Mouse (Mus musculus): ENCODE measurements around the gene Olfr1339. TPM values are rescaled to one million over a fixed set of nuclear protein-coding genes. Genes with fewer than 3 reads are reported as not detected.

Olfr1339 gene
- polyA plus RNA-seq, 1 experiment: not detected

GRCm38 (mm10) chr4:118740988-118741698, 9.2 kb downstream of the Olfr1339 start:
- TF ChIP-seq CTCF (IDR thresholded peaks at IDR 0.05; ENCODE audit: borderline replicate concordance, insufficient read depth, low read length) (no peak), POLR2A (IDR thresholded peaks at IDR 0.05; ENCODE audit: low read depth, low read length) (no peak)
- Histone ChIP-seq H3K4me3 (ENCODE audit: insufficient read depth, low read length) (no peak overlapping the region), H3K4me1 (ENCODE audit: control insufficient read depth, insufficient read depth, low read length) (no peaks in the 10 kb centered on the region), H3K27ac (ENCODE audit: insufficient read depth, low read length) (no peak overlapping the region)

DNA sequence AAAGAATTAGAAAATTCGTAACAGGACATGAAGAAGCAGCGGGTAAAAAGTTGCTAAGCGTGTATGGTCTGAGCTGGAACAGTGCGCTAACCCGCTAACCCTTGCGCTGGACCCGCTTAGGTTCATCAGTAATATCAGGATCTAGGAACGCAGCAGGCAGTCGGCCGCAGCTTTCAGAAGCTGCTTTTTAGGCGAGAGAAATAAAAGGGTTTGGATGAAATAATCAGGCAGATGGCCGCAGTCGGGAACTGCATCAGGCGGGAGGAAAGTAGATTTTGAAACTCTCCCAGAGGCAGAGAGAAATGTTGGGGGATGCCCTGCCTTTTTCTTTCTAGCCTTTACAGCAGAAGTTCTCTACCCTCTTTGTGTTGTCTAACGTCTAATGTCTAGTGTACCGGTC, 9.9 kb downstream of the Olfr1339 start:
- Histone ChIP-seq H3K27ac (ENCODE audit: insufficient read depth, low read length) (no peak overlapping the region), H3K4me3 (ENCODE audit: insufficient read depth, low read length) (no peak overlapping the region), H3K4me1 (ENCODE audit: control insufficient read depth, insufficient read depth, low read length) (no peaks in the 10 kb centered on the region)
- TF ChIP-seq POLR2A (IDR thresholded peaks at IDR 0.05; ENCODE audit: low read depth, low read length): no peak
- no peak for TF ChIP-seq CTCF (IDR thresholded peaks at IDR 0.05; ENCODE audit: borderline replicate concordance, insufficient read depth, low read length)

DNA sequence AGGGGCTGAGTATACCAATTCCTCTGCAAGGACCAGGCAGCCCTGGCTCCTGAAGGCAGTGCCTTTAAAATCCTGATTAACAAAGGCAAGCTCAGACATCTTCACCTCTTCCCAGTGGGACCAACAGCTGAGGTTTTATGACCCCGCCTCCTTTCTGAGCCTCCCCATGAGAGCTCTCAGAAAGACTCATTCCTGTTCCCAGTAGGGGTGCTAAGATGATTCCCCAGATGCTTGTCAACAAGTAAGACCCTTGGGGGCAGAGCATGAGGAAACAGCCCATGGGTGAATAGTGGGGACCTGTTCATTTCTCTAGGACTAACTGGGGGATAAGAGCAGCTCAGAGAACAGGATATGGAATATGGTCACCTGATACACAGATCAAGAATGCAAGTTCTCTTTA, 26.7 kb downstream of the Olfr1339 start, which contains the start of gene Olfr1338:
Olfr1338 (minus strand) TSS at position 101 of the 400 bp plus-strand sequence.
- Histone ChIP-seq H3K4me3 (ENCODE audit: insufficient read depth, low read length) (no peak within 1 kb of the TSS), H3K4me1 (ENCODE audit: control insufficient read depth, insufficient read depth, low read length) (no peaks in the 10 kb centered on the region), H3K27ac (ENCODE audit: insufficient read depth, low read length) (no peak within 1 kb of the TSS)
- TF ChIP-seq POLR2A (IDR thresholded peaks at IDR 0.05; ENCODE audit: low read depth, low read length) (no peak), CTCF (IDR thresholded peaks at IDR 0.05; ENCODE audit: borderline replicate concordance, insufficient read depth, low read length) (no peak)

- no peak within 1 kb of the TSS for H3K4me3 ChIP-seq (ENCODE audit: insufficient read depth, low read length)
- H3K27ac ChIP-seq (ENCODE audit: insufficient read depth, low read length): no peak within 1 kb of the TSS
Observed at GRCm38 (mm10) chr4:118782486-118782885, 50.5 kb downstream of the Olfr1339 start, which contains the start of gene Olfr1337. Gene Olfr1337 (minus strand): TSS chr4:118782586.

More at GRCm38 (mm10) chr4:118782486-118782885, 50.5 kb downstream of the Olfr1339 start, which contains the start of gene Olfr1337:
- TF ChIP-seq CTCF (IDR thresholded peaks at IDR 0.05; ENCODE audit: borderline replicate concordance, insufficient read depth, low read length) (no peak), POLR2A (IDR thresholded peaks at IDR 0.05; ENCODE audit: low read depth, low read length) (no peak)
- H3K4me1 ChIP-seq (ENCODE audit: control insufficient read depth, insufficient read depth, low read length): no peaks in the 10 kb centered on the region

Other genes starting within 250 kb of the Olfr1339 start
- not detected in 2 replicates for gene Tie1, start 242.1 kb upstream of the Olfr1339 start, polyA plus RNA-seq (2011; ENCODE audit: insufficient read length, low read depth, missing spikeins)
- not detected in 2 replicates for gene 2610528J11Rik, start 205.2 kb upstream of the Olfr1339 start, polyA plus RNA-seq (2011; ENCODE audit: insufficient read length, low read depth, missing spikeins)
- gene Tmem125, start 188.1 kb upstream of the Olfr1339 start, polyA plus RNA-seq (2011; ENCODE audit: insufficient read length, low read depth, missing spikeins): 0.95 TPM in 1 of 2 replicates, not detected in the other
- gene Cfap57, start 111.4 kb upstream of the Olfr1339 start, polyA plus RNA-seq (2011; ENCODE audit: insufficient read length, low read depth, missing spikeins): not detected in 2 replicates
- gene Ebna1bp2, start 111.4 kb upstream of the Olfr1339 start, polyA plus RNA-seq (2011; ENCODE audit: insufficient read length, low read depth, missing spikeins): 66.1 and 75.0 TPM in 2 replicates
- gene Olfr62, start 73.2 kb upstream of the Olfr1339 start, polyA plus RNA-seq (2011; ENCODE audit: insufficient read length, low read depth, missing spikeins): not detected in 2 replicates
- not detected in 2 replicates for gene Olfr1342, start 39.4 kb upstream of the Olfr1339 start, polyA plus RNA-seq (2011; ENCODE audit: insufficient read length, low read depth, missing spikeins)
- 0.16 TPM in 1 of 2 replicates, not detected in the other for gene Olfr1341, start 28.7 kb upstream of the Olfr1339 start, polyA plus RNA-seq (2011; ENCODE audit: insufficient read length, low read depth, missing spikeins)
- not detected in 2 replicates for gene Olfr1340, start 12.0 kb upstream of the Olfr1339 start, polyA plus RNA-seq (2011; ENCODE audit: insufficient read length, low read depth, missing spikeins)
- not detected in 2 replicates for gene Olfr1338, start 26.6 kb downstream of the Olfr1339 start, polyA plus RNA-seq (2011; ENCODE audit: insufficient read length, low read depth, missing spikeins)
- gene Olfr1337, start 50.4 kb downstream of the Olfr1339 start, polyA plus RNA-seq (2011; ENCODE audit: insufficient read length, low read depth, missing spikeins): not detected in 2 replicates
- gene Olfr1335, start 77.8 kb downstream of the Olfr1339 start, polyA plus RNA-seq (2011; ENCODE audit: insufficient read length, low read depth, missing spikeins): not detected in 2 replicates
- gene Olfr1333, start 104.1 kb downstream of the Olfr1339 start, polyA plus RNA-seq (2011; ENCODE audit: insufficient read length, low read depth, missing spikeins): not detected in 2 replicates
- gene Olfr1331, start 132.5 kb downstream of the Olfr1339 start, polyA plus RNA-seq (2011; ENCODE audit: insufficient read length, low read depth, missing spikeins): not detected in 2 replicates
- gene Olfr1330, start 156.4 kb downstream of the Olfr1339 start, polyA plus RNA-seq (2011; ENCODE audit: insufficient read length, low read depth, missing spikeins): 0.51 TPM in 1 of 2 replicates, not detected in the other
- gene Olfr1329, start 185.3 kb downstream of the Olfr1339 start, polyA plus RNA-seq (2011; ENCODE audit: insufficient read length, low read depth, missing spikeins): not detected in 2 replicates
- gene Olfr1328, start 206.4 kb downstream of the Olfr1339 start, polyA plus RNA-seq (2011; ENCODE audit: insufficient read length, low read depth, missing spikeins): not detected in 2 replicates
- gene Lao1, start 229.4 kb downstream of the Olfr1339 start, polyA plus RNA-seq (2011; ENCODE audit: insufficient read length, low read depth, missing spikeins): not detected in 2 replicates

All from embryonic fibroblast, embryonic 13.5 days (primary cell).